Mouse (Mus musculus) thymus, postnatal 36 days (tissue): ENCODE measurements around the gene Borcs5.
"Not testable (repeated sequence)": the region's sequence is repeated elsewhere in the genome, so short reads cannot be mapped to it uniquely, and the experiment has no call there.

Experiments used
- DNase-seq, 2 experiments: peaks; one replicate each; pipeline ENCODE4 v3.0.0; 2022; ENCODE audit warnings: mixed read lengths in 2 of 2

Gene Borcs5

DNA sequence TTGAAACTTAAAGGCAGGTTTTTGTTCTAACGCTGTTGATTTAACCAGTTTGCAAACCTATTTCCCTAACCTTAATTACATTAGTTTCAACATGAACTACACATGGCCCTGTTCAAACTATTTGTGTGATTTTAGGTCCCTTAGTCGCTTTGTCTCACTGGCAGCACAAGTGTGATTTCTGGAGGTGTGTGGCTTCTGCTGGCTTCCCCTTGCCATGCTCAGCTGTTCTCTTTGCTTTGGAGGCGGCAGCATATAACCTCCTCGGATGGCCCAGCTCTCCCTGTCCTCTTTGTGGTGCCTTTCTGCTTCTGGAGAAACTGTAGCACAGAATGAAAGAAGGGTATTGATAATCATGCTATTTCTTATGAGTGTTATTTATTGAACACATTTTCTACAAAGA lies 38.2 kb downstream of the Borcs5 start:
- DNase-seq: no peak

GRCm38 (mm10) chr6:134678037-134678436 lies 38.7 kb downstream of the Borcs5 start:
- DNase-seq: no peak

DNA sequence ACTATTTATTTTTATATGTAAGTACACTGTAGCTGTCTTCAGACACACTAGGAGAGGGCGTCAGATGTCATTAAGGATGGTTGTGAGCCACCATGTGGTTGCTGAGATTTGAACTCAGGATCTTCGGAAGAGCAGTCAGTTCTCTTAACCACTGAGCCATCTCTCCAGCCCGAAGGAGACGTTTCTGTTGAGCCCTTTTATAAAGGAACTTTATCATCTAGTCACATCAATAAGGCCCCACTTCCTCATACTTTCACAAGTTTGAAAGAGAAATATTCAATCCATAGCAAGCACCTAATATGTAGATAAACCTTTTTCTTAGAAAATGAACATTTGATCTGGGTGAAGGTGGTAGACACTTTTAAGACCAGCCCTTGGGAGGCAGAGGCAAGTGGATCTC lies 40.0 kb downstream of the Borcs5 start:
- DNase-seq: not testable (repeated sequence)

DNA sequence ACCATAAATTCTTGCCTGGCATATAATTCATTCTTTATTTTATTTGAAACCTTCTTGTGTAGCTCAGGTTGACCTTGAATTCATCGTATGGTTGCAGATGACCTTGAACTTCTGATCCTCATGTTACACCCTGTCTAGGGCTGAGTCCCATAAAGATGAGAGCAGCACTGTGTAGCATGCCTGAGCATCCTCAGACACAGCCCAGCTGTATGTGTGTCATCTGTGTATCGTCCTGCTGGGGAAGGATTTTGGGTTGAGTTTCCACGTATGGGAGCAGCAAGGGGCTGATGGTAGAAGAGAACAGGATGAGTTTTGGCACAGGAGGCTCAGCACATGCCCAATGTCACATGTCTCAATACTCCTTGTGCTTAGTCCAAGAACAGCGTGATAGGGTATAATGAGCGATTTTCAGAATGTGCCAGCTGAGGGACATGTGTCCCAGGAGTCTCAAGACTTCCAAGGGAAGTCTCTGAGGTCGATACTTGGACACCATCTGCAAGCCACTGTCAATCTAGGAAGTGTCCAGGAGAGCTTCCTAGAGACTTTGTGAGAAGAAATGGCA lies 45.1 kb downstream of the Borcs5 start:
- no peak for DNase-seq

DNA sequence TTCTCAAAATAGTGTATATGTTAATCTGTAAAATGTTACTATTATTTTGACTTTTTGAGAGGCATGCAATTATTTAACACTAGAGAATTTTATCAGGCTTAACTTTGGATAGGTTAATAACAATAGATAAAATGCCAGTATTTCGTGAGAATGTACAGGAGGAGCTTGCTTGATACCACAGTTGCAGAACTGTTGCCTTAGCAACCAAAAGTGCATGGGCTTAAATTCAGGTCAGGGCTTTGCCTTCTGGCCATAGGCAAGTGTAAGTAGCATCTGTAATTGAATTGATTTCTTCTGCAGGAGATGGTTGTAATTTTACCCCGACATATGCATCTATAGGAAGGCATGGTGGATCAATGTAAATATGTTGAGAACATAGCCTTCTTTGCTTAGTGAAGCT lies 45.7 kb downstream of the Borcs5 start:
- no peak for DNase-seq

DNA sequence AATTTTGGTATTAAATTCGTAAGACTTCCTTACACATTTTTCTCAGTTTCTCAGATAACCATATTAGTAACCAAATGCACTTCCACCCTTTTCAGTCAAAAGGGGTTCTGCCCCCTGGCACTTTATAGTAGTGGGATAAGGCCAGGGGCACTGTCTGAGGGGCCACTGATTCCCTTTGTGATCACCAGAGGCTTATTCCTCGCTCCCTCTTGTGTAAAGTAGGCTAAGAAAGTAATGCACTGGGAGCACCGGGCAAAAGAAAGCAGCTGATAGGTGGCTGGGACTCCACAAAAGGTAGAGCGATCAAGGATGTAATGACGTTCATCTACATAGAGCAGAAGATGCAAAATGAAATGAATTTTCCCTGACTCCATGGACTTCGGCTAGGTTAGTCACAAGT lies 46.2 kb downstream of the Borcs5 start:
- DNase-seq: no peak

- no peak for DNase-seq
Observed at GRCm38 (mm10) chr6:134694498-134694897, 55.2 kb downstream of the Borcs5 start.

DNA sequence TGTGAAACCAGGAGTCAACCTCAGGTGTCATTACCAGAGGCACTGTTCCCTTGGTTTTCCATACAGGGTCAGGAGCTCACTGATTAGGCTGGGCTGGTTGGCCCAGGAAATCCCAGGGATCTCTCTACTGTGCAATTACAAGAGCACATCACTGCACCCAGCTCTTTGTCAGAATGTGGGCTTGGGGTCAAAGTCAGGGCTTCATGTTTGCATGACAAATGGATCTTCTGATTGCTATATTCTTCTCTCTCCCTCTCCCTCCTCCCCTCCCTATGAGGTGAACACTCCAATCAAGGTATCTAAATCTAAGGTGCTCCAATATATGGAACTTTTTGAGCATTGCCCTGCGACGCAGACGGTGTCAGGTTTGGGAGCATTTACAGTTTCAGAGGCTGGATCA lies 55.7 kb downstream of the Borcs5 start:
- DNase-seq: no peak

- no peak for DNase-seq
Observed at GRCm38 (mm10) chr6:134695625-134696024, 56.3 kb downstream of the Borcs5 start.

- no peak for DNase-seq
Observed at GRCm38 (mm10) chr6:134696146-134696545, 56.8 kb downstream of the Borcs5 start.

GRCm38 (mm10) chr6:134696554-134696953 lies 57.2 kb downstream of the Borcs5 start:
- DNase-seq: no peak

- no peak for DNase-seq
Observed at GRCm38 (mm10) chr6:134698243-134698642, 58.9 kb downstream of the Borcs5 start.

GRCm38 (mm10) chr6:134700451-134701210 lies 61.3 kb downstream of the Borcs5 start:
- DNase-seq: peak; percentile 18 to 25

- no peak for DNase-seq
Observed at GRCm38 (mm10) chr6:134701211-134701602, 61.9 kb downstream of the Borcs5 start.

- DNase-seq: no peak
Observed at GRCm38 (mm10) chr6:134702184-134702583, 62.9 kb downstream of the Borcs5 start.

DNA sequence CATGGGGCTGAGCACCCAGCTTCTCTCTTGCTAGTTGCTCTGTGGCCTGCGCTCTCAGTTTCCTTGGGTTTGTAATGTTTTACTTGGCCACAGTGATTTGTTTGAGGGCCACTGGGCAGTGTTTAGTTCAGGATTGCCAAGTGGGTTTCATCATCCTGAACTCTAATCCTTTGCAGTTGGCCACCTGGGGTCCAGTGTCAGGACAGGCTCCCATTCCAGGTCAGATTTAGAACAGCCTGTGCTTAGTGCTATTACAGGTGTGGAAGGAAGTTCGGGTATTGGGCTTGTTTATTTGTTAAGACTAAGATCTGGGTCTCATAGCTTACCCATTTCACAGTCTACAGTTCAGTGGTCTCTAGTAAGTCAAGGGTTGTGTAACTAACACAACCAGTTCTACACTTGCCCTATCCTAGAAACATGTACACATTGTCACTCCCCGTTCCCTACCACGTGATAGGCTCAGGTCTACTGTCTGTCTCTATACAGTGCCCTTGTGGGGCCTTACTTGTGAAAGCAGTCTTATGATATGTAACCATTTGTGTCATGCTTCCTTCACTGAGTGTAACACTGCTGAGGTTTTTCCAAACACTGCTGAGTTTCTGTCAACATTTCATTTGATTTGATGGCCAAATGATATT lies 63.9 kb downstream of the Borcs5 start:
- DNase-seq: no peak

- no peak for DNase-seq
Observed at GRCm38 (mm10) chr6:134706467-134706866, 67.2 kb downstream of the Borcs5 start.

- DNase-seq: no peak
Observed at GRCm38 (mm10) chr6:134710020-134710419, 70.7 kb downstream of the Borcs5 start.

- no peak for DNase-seq
Observed at GRCm38 (mm10) chr6:134713321-134713720, 74.0 kb downstream of the Borcs5 start.

DNA sequence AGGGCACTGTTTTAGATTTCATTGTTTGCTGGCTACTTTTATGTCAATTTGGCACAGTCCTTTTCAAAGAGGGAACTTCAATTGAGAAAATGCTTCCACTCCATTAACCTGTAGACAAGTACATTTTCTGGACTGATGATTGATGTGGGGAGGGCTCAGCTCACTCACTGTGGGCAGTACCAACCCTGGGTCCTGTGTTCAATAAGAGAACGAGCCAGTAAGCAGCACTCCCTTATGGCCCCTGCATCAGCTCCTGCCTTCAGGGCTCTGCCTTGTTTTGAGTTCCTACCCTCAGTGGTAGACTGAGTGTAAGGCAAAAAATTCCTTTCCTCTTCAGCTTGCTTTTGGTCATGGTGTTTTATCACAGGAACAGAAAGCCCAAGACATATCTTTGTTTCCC lies 74.6 kb downstream of the Borcs5 start:
- DNase-seq: no peak

- DNase-seq: no peak
Observed at GRCm38 (mm10) chr6:134716168-134716587, 76.9 kb downstream of the Borcs5 start.

GRCm38 (mm10) chr6:134717886-134718667 lies 78.8 kb downstream of the Borcs5 start:
- DNase-seq: no peak

GRCm38 (mm10) chr6:134718668-134719065 lies 79.4 kb downstream of the Borcs5 start:
- DNase-seq: no peak
